Mouse (Mus musculus) liver, postnatal 0 days (tissue): ENCODE measurements around the gene Polr2l. TPM values are rescaled to one million over a fixed set of nuclear protein-coding genes. Genes with fewer than 3 reads are reported as not detected.

Experiments used
- ATAC-seq: fragments of 200-750 bp; cut with Nextera tagmentation; 2 replicates; pipeline ENCODE4 v1.8.0; 2017; ENCODE audit warnings: mild to moderate bottlenecking, moderate library complexity
- DNase-seq: peaks from one replicate; pipeline ENCODE4 v3.0.0-alpha.2; 2016
- H3K27ac ChIP-seq: fragments of 300-500 bp; sonication (generic); 2 replicates; pipeline ENCODE4 v1.5.1; 2014; ENCODE audit warnings: antibody characterized with exemption, moderate library complexity, mild to moderate bottlenecking, low read depth
- H3K27me3 ChIP-seq: fragments of 300-500 bp; sonication (generic); 2 replicates; pipeline ENCODE4 v1.6.1; 2014; ENCODE audit warnings: low read length, control low read depth, mixed read lengths; ENCODE audit not compliant: insufficient read depth
- H3K36me3 ChIP-seq: fragments of 300-500 bp; sonication (generic); replicated peaks from 2 replicates; pipeline ENCODE4 v1.6.1; 2014; ENCODE audit warnings: mild to moderate bottlenecking, control low read depth, low read length, moderate library complexity, mixed read lengths; ENCODE audit not compliant: insufficient read depth
- H3K4me1 ChIP-seq: fragments of 300-500 bp; sonication (generic); 2 replicates; pipeline ENCODE4 v1.6.1; 2014; ENCODE audit warnings: antibody characterized with exemption, mild to moderate bottlenecking, control low read depth; ENCODE audit not compliant: insufficient read depth
- H3K4me2 ChIP-seq: fragments of 300-500 bp; sonication (generic); 2 replicates; pipeline ENCODE4 v1.6.1; 2014; ENCODE audit warnings: low read depth, mild to moderate bottlenecking, low read length, moderate library complexity, mixed read lengths
- H3K4me3 ChIP-seq: fragments of 300-500 bp; sonication (generic); 2 replicates; pipeline ENCODE4 v1.5.1; 2014; ENCODE audit warnings: low read depth, low read length
- H3K9ac ChIP-seq: fragments of 300-500 bp; sonication (generic); replicated peaks from 2 replicates; pipeline ENCODE4 v1.6.1; 2014; ENCODE audit warnings: mild to moderate bottlenecking, moderate library complexity
- H3K9me3 ChIP-seq: fragments of 300-500 bp; sonication (generic); 2 replicates; pipeline ENCODE4 v1.6.1; 2016; ENCODE audit warnings: mild to moderate bottlenecking, control low read depth, low read length, mixed read lengths
- CTCF ChIP-seq: sonication (generic); IDR thresholded peaks from 2 replicates; pipeline ENCODE4 v1.5.1; 2016; ENCODE audit warnings: antibody characterized with exemption, low read depth
- EP300 ChIP-seq: IDR thresholded peaks from 2 replicates; pipeline ENCODE4 v1.6.1; 2016; ENCODE audit warnings: antibody characterized with exemption, low read depth, mild to moderate bottlenecking
- WGBS: fragments of 180-500 bp; shearing (Covaris S2); extraction: QIAGEN DNeasy Blood & Tissue Kit; methylation state at CpG from one replicate; pipeline ENCODE4 v1.1.7; 2014; ENCODE audit not compliant: insufficient replicate concordance; 5-methylcytosine and 5-hydroxymethylcytosine counted together
- polyA plus RNA-seq: library from polyadenylated mRNA; unstranded; fragments of >200 nt; fragmentation: Nextera tagmentation; extraction: Ambion mirVana; gene quantifications from 2 replicates; pipeline ENCODE4 v1.2.1, GENCODE M21; 2015

Polr2l gene
- polyA plus RNA-seq, 1 experiment from 2014 or later: 45.1 TPM

GRCm38 (mm10) chr7:141501820-141502555, 27.1 kb upstream of the Polr2l start:
- DNase-seq (no peak), ATAC-seq (no peak)
- Histone ChIP-seq H3K9me3 (no peaks in the 10 kb centered on the region), H3K4me1 (peaks cover 4% of the 10 kb centered on the region; the same call in 1 of the 2 replicates), H3K9ac (no peak overlapping the region), H3K4me3 (no peak overlapping the region), H3K36me3 (0 out of 2 replicates have a peak, but pooled peaks cover 5% of the 10 kb centered on the region), H3K27ac (no peak overlapping the region), H3K27me3 (no peaks in the 10 kb centered on the region), H3K4me2 (no peak overlapping the region)
- 80% methylated on average over 7 of the region's 7 CpGs for WGBS
- TF ChIP-seq CTCF (no peak), EP300 (no peak)

- H3K4me2 ChIP-seq: no peak overlapping the region
- no peak overlapping the region for H3K9ac ChIP-seq
- DNase-seq (no peak), ATAC-seq (no peak)
- no peaks in the 10 kb centered on the region for H3K9me3 ChIP-seq
- 90% methylated on average over 3 of the region's 3 CpGs for WGBS
- no peak overlapping the region for H3K4me3 ChIP-seq
- H3K27me3 ChIP-seq: no peaks in the 10 kb centered on the region
- H3K4me1 ChIP-seq: peaks cover 4% of the 10 kb centered on the region; the same call in 1 of the 2 replicates
- no peak for TF ChIP-seq CTCF
- no peak for TF ChIP-seq EP300
- no peak overlapping the region for H3K27ac ChIP-seq
- H3K36me3 ChIP-seq: peaks cover 12% of the 10 kb centered on the region
Measured at GRCm38 (mm10) chr7:141497600-141497999, 22.7 kb upstream of the Polr2l start.

- no peak overlapping the region for H3K4me2 ChIP-seq
- no peaks in the 10 kb centered on the region for H3K9me3 ChIP-seq
- no peak overlapping the region for H3K4me3 ChIP-seq
- TF ChIP-seq EP300 (no peak), CTCF (no peak)
- H3K27me3 ChIP-seq: no peaks in the 10 kb centered on the region
- ATAC-seq: no peak
- H3K36me3 ChIP-seq: peaks cover 12% of the 10 kb centered on the region
- no peak overlapping the region for H3K27ac ChIP-seq
- no peaks in the 10 kb centered on the region for H3K4me1 ChIP-seq
- DNase-seq: no peak
- H3K9ac ChIP-seq: no peak overlapping the region
- 83% methylated on average over 4 of the region's 4 CpGs for WGBS
Measured at GRCm38 (mm10) chr7:141495940-141496339, 21.0 kb upstream of the Polr2l start.

- Histone ChIP-seq H3K9me3 (no peaks in the 10 kb centered on the region), H3K4me3 (no peak overlapping the region), H3K4me1 (no peaks in the 10 kb centered on the region), H3K27ac (no peak overlapping the region), H3K9ac (no peak overlapping the region), H3K4me2 (no peak overlapping the region), H3K27me3 (no peaks in the 10 kb centered on the region), H3K36me3 (peaks cover 14% of the 10 kb centered on the region)
- ATAC-seq: no peak
- TF ChIP-seq EP300: no peak
- no peak for TF ChIP-seq CTCF
- 77% methylated on average over 2 of the region's 2 CpGs for WGBS
- DNase-seq: no peak
Measured at GRCm38 (mm10) chr7:141495379-141495778, 20.4 kb upstream of the Polr2l start.

GRCm38 (mm10) chr7:141493729-141494128, 18.8 kb upstream of the Polr2l start:
- DNase-seq: no peak
- Histone ChIP-seq H3K36me3 (peaks cover 14% of the 10 kb centered on the region), H3K4me2 (no peak overlapping the region), H3K9me3 (no peaks in the 10 kb centered on the region), H3K27ac (no peak overlapping the region), H3K9ac (no peak overlapping the region), H3K4me1 (no peaks in the 10 kb centered on the region), H3K4me3 (no peak overlapping the region), H3K27me3 (no peaks in the 10 kb centered on the region)
- no peak for ATAC-seq
- WGBS: 89% methylated on average over 1 of the region's 1 CpGs
- TF ChIP-seq EP300 (no peak), CTCF (no peak)

- Histone ChIP-seq H3K27ac (no peak overlapping the region), H3K9me3 (no peaks in the 10 kb centered on the region), H3K4me3 (no peak overlapping the region), H3K27me3 (no peaks in the 10 kb centered on the region), H3K9ac (no peak overlapping the region), H3K36me3 (peaks cover 16% of the 10 kb centered on the region), H3K4me1 (no peaks in the 10 kb centered on the region), H3K4me2 (no peak overlapping the region)
- DNase-seq: no peak
- ATAC-seq: no peak
- WGBS: 80% methylated on average over 5 of the region's 5 CpGs
- TF ChIP-seq EP300 (no peak), CTCF (no peak)
Measured at GRCm38 (mm10) chr7:141492738-141493137, 17.8 kb upstream of the Polr2l start.
